Mouse (Mus musculus) ovary, postnatal 14 days (tissue): ENCODE results near the gene Brinp1.
A peak's percentile ranks its signal among the peaks of the same experiment; 100 is the strongest.

Source experiments
- DNase-seq: peaks from one replicate; pipeline ENCODE4 v3.0.0; 2022; ENCODE audit warnings: low spot score

Brinp1 gene

GRCm38 (mm10) chr4:68954322-68954901 lies at the start of gene Brinp1:
Gene Brinp1, minus strand, starts transcription at chr4:68954397.
- peak; percentile 7 for DNase-seq

- DNase-seq = no peak
These were observed 3.1 kb upstream of the Brinp1 start for GRCm38 (mm10) chr4:68957265-68957664.

DNA sequence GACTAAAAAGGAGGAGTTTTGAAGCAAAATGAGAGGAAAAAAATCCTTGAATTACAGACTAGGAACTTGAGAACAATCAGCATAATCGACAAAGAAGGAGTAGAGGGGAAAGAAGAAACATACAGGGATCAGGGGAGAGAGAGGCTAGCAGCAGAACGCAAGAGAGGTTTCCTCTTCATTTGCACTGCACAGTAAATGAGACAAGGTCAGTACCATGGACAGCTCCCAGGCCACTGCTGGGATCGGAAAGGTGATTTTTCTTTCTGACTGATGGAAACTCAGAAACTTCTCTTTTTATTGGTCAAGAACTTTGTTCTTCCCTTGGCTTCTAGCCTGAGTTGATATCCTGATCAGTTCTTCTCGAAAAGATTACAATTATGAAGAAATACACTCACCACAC lies 1.4 kb upstream of the Brinp1 start:
- peak; percentile 67 for DNase-seq

DNA sequence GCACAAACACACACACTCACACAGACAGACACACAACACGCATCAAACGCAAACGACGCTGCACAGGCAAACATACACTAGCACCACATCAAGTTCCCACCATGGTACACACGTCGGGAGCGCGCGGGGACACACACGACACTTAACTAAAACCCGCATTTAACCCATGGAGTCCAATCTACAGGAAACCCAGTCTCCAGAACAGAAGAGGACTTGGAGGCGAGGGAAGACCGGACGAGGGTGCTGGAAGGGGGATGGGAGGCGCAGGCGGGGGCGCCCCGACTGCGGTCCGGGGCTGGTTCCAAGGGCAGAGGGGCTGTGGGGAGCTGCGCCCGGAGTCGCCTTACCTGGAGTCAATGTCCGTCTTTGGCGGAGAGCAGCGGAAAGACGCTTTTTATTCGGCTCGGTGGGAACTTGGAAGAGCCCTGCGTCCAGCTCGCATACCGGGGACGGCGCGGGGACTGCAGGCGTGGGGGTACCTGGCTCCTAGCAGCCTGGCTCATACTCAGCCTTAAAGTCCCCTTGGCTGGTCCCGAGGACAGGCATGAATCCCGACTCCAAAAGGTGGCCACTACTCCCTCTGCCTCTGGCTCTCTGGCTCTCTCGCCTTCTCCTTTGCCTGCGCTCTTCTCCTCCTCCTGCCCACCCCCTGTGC lies 403 bp downstream of the Brinp1 start:
- DNase-seq = no peak

GRCm38 (mm10) chr4:68953131-68953551 lies 1.1 kb downstream of the Brinp1 start:
- DNase-seq = no peak

GRCm38 (mm10) chr4:68950556-68950955 lies 3.6 kb downstream of the Brinp1 start:
- peak; percentile 1 for DNase-seq

- DNase-seq = no peak
These were observed 11.3 kb downstream of the Brinp1 start for GRCm38 (mm10) chr4:68942938-68943337.

DNA sequence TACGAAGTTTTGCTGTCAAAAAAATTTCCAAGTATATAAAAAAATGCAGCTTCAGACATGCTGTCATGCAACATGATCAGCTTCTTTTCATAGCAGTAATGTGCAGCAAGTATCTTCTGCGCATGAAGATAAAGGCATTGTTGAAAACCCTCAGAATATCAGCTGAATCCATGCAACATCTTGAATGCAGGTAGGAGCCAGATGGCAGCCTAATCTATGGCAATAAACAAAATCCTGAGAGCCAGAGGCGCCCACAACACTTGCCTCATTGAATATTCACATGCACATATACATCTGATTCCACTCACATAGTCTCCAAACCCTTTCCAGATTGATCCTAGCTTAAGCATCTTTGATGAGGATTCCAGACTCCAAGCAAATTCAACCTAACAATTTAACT lies 24.2 kb downstream of the Brinp1 start:
- no peak for DNase-seq

DNA sequence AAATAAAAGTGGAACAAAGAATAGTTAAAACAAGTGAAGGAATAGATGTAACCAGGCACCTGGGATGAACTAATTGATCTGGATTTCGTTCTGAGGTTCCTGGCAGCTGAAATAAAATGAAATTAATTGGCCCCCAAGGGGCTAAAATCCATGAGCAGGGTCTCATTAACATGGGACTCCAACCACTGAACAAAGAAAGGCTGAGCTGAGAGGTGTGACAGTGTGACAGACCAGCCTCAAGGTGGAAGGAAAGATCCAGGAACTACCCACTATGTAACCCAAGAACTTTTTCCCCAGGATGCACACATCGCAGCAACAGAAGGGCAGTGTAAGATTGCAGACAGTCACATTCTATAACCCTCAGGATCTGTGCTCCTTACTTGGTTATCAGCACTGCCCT lies 28.1 kb downstream of the Brinp1 start:
- no peak for DNase-seq

GRCm38 (mm10) chr4:68922944-68923343 lies 31.3 kb downstream of the Brinp1 start:
- DNase-seq = no peak

- DNase-seq = no peak
These were observed 31.7 kb downstream of the Brinp1 start for GRCm38 (mm10) chr4:68922504-68922903.

DNA sequence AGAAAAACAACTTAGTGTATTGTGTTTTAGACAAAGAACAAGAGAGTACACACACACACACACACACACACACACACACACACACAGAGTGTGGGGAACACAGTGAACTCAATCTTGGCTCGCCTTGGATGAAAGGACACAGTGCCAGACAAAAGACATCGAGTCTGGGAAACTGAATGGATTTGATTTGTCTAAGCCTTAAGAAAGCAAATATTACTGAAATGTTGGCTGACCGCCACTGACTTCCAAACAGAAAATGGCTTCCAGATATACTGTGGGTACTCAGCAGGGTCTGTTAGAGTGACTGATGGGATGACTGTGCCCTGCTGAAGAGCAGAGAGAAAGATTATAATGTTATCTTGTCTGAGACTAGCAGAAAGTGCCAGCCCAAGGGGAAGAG lies 34.1 kb downstream of the Brinp1 start:
- DNase-seq = no peak

DNA sequence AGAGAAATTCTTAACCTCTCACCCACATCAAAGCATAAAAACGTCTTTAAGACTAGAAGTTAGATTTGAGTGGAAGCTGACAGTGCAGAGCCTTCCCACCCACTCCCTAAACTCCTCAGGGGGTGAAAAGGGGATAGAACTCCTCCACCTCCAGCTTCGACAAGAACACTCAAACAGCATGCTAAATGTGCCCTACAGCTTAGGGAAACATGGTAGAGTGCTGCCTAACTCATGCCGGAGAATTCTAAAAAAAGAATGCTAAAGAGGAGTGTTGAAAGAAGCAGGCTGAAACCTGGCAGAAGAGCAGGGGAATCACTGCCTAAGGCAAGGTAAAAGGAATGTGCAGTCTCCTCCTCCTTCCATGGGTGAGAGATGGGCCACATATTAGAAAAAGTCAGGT lies 43.3 kb downstream of the Brinp1 start:
- DNase-seq = no peak

DNA sequence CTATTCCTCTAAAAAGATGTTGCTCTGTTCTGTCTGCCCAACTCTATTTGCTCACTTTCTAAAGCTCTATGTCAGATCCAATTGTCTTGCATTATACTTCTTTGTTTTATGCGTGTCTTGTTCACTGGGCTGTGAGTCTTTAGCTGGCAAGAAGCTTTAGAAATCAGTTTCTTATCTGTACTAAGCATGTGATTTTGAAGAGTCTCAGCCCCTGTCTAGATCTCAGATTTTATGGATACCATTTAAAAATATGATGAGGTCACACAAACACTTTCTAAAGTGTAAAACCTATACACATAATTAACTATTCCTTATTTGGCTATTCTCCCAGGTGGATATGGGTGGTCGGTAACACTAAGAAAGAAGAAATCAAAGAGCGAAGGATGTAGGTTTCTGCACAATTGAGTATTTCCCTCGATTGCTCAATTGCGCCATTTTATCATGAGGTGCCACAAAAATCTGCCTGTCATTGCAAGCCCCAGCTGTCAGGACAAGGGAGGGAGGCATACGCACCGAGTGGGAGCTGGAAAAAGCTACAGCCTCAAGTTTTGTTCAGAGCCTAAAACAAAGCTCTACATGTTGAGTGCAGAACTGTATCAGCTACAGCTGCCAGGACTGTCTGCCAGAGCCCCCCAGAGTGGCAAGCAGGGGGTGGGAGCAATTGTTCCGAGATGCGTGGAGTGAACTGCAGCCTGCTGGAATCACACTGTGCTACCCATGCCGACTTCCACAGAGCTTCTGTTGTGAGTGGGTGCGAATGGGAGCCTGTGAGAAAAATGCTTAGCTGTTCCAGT lies 47.6 kb downstream of the Brinp1 start:
- DNase-seq = peak; percentile 1

GRCm38 (mm10) chr4:68890526-68890925 lies 63.7 kb downstream of the Brinp1 start:
- no peak for DNase-seq

DNA sequence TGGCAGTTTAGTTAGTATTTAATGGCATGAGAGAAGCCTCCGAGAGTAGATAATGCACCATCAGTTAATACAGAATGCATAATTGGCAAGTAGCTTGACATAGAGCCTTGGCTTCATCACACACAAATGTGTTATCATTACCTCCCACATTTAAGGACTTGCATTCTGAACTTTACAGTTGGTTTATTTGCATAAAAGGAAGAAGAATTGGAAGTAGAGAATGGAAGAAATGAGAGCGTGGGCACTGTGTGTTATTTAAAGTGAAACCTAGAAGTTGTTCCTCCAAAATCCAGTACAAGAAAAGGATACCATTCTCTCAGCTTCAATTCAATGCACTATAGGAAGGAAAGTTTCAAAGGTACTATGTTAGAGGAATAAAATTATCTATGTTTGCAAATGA lies 67.9 kb downstream of the Brinp1 start:
- no peak for DNase-seq

- no peak for DNase-seq
These were observed 82.2 kb downstream of the Brinp1 start for GRCm38 (mm10) chr4:68872028-68872427.

GRCm38 (mm10) chr4:68865135-68865767 lies 88.9 kb downstream of the Brinp1 start:
- no peak for DNase-seq

DNA sequence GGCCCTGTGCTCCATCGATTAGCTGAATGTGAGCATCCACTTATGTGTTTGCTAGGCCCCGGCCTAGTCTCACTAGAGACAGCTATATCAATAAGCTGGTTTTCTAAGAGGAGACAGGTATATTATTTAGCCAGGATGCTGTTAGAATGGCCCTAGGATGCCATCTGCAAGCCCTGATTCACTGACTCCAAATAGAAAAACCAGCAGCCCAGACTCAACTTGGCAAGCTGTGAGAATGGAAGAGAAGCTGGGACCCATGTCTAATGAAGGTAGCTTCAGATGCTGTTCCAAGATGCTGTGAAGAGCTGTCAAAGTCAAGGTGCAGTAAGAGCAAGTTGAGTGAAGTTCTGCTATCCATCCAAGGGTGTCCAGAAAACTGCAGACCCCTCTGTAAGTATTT lies 89.5 kb downstream of the Brinp1 start:
- no peak for DNase-seq

DNA sequence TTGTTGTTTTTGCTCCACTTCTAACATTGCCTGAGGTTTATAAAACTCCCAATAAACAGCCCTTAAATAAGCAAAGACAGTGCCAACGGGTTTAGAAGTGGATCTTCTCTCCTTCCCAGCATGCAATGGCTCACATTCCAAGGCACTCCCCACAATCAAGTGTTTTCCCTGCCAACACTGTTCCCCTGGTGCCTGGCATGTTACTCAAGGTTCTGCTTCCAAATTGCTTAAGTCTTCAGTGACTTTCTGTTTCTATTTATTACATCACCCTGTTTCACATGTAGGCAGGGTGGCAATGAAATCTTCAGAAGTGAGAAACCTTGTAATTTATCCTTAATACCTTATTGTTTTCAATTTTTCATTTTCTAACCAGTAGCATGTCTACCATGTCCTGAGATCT lies 97.3 kb downstream of the Brinp1 start:
- DNase-seq = no peak

DNA sequence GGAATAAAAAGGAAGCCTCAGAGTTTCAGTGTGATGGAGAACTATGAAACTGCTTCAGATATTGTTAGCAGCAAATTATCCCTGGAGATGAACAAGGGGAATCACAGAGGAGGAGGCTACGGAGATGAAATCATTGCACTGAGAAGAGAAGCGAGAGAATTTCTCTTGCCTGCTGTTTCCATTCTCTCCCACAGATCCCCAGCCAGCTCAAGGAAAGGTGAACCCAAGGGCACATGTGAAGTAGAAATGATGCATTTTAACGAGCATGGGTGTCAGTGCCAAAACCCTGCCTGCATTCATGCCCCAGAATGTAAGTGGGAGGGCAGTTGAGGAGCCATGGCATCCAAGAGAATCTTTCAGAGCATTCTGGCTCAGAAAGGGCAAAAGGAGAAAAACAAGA lies 104.5 kb downstream of the Brinp1 start:
- DNase-seq = no peak

DNA sequence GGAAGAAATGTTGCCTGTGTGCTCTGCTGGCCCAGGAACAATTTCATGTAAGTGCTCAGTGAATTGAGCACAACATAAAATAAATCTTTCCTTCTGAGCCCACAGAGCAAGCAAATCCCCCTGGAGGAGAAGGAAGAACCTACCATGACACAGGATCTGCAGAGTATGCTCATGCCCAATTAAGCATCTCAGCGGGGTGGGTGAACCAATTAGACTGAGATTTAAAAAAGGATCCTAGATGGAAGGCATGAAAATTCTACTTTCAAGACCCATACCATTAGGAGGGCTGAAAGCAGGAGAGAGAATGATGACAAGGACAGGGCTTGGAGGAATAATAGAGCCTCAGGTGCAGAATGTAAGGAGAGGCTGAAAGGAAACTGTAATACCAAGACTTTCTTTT lies 107.2 kb downstream of the Brinp1 start:
- no peak for DNase-seq

- DNase-seq = peak; percentile 1
These were observed 108.2 kb downstream of the Brinp1 start for GRCm38 (mm10) chr4:68845964-68846363.
